In the genomic region with DNA sequence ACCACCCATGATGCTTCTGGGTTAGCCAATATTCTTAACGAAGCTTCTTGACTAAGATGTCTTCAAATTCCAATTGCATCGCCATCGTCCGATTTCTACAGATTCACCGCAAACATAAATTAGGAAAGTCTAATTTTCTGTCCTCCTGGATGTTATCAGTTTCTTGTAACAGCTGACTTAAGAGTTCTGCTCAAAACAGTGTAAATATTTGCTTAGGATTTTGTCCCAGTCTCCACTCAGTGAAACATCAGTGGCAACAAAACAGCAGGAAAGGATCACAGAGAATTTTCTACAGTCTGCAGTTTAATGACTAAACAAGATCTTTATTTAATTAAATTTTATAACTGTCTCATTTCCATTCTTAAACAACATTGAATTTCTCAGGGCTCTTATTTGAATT, we compare ENCODE assay signal across 20 mouse cellular contexts.
DNase-seq lines count a peak whose midpoint lies in the region; ATAC-seq and TF ChIP-seq lines count a peak whose summit lies in the region.
"Had no signal": no experiment of that assay in that cellular context is flagged by ENCODE, and none has a peak within 500 bp of the region (broad histone marks: within the 10 kb centered on the region; RNA-seq: fewer than 3 reads in every experiment).

No protein-coding gene starts in this region.

- DNase-seq in embryonic facial prominence, embryonic 14.5 days (ENCODE audit: low spot score) = no peak
- DNase-seq in embryonic facial prominence, embryonic 10.5 days (ENCODE audit: low spot score) = no peak
- DNase-seq in heart, postnatal 0 days (ENCODE audit: low spot score) = no peak
- DNase-seq in heart, embryonic 10.5 days (ENCODE audit: low spot score) = no peak
- DNase-seq in kidney, postnatal 10 days = no peak
- no peak for DNase-seq in stomach, postnatal 0 days (ENCODE audit: low spot score)
- DNase-seq: adrenal gland, adult 2 months; cerebellum, adult 2 months; cerebellum, postnatal 36 days; gastrocnemius, adult 2 months; right cerebral cortex, postnatal 25 days; thymus, postnatal 14 days had no signal

- no peak overlapping the region for H3K9ac ChIP-seq in embryonic facial prominence, embryonic 14.5 days (ENCODE audit: low read depth, low read length)
- H3K9ac ChIP-seq in heart, postnatal 0 days (replicated peaks; ENCODE audit: low read depth, low read length) = no peak overlapping the region
- H3K9ac ChIP-seq in kidney, embryonic 16.5 days (replicated peaks; ENCODE audit: low read length) = no peak overlapping the region
- H3K9ac ChIP-seq in stomach, embryonic 14.5 days (replicated peaks; ENCODE audit: low read depth, low read length) = no peak overlapping the region
- H3K9ac ChIP-seq in stomach, postnatal 0 days (ENCODE audit: low read length) = no peak overlapping the region
- H3K9ac ChIP-seq: forebrain, embryonic 12.5 days; limb, embryonic 13.5 days; liver, embryonic 14.5 days had no signal

- ATAC-seq in embryonic facial prominence, embryonic 14.5 days (ENCODE audit: low read depth) = no peak
- no peak for ATAC-seq in heart, postnatal 0 days (ENCODE audit: insufficient read depth, low read depth)
- no peak; the same call in 1 of the 2 replicates for ATAC-seq in kidney, embryonic 16.5 days (ENCODE audit: low FRiP score, low TSS enrichment)
- no peak for ATAC-seq in stomach, embryonic 14.5 days (ENCODE audit: insufficient number of reproducible peaks, insufficient read depth, low FRiP score, low read depth)
- ATAC-seq in stomach, postnatal 0 days (ENCODE audit: low FRiP score, low TSS enrichment) = no peak
- ATAC-seq: hindbrain, postnatal 0 days had no signal

- H3K4me1 ChIP-seq in embryonic facial prominence, embryonic 14.5 days (ENCODE audit: control insufficient read depth, insufficient read depth, low read length) = 0 out of 2 replicates have a peak, but pooled peaks cover 8% of the 10 kb centered on the region
- peaks cover 4% of the 10 kb centered on the region for H3K4me1 ChIP-seq in embryonic facial prominence, embryonic 10.5 days
- H3K4me1 ChIP-seq in heart, postnatal 0 days (ENCODE audit: control insufficient read depth, insufficient read depth) = peaks cover 17% of the 10 kb centered on the region
- peaks cover 27% of the 10 kb centered on the region for H3K4me1 ChIP-seq in heart, embryonic 10.5 days
- H3K4me1 ChIP-seq in kidney, embryonic 16.5 days (ENCODE audit: insufficient read depth, low read length) = peaks cover 4% of the 10 kb centered on the region; the same call in 1 of the 2 replicates
- H3K4me1 ChIP-seq in stomach, embryonic 14.5 days (ENCODE audit: control insufficient read depth, insufficient read depth, low read length) = peaks cover 4% of the 10 kb centered on the region; the same call in 1 of the 2 replicates
- no peaks in the 10 kb centered on the region; the same call in 1 of the 2 replicates for H3K4me1 ChIP-seq in stomach, postnatal 0 days (replicated peaks; ENCODE audit: control insufficient read depth, insufficient read depth)
- H3K4me1 ChIP-seq: forebrain, embryonic 12.5 days had no signal

- WGBS in embryonic facial prominence, embryonic 14.5 days = 69% methylated on average over 5 of the region's 5 CpGs
- WGBS in embryonic facial prominence, embryonic 10.5 days = 87% methylated on average over 5 of the region's 5 CpGs
- WGBS in heart, postnatal 0 days = 81% methylated on average over 5 of the region's 5 CpGs
- WGBS in heart, embryonic 10.5 days = 87% methylated on average over 5 of the region's 5 CpGs
- 42% methylated on average over 5 of the region's 5 CpGs for WGBS in kidney, embryonic 16.5 days
- 64% methylated on average over 5 of the region's 5 CpGs for WGBS in stomach, embryonic 14.5 days
- 61% methylated on average over 5 of the region's 5 CpGs for WGBS in stomach, postnatal 0 days

- TF ChIP-seq EP300 in heart, postnatal 0 days (IDR thresholded peaks at IDR 0.05; ENCODE audit: low read depth) = no peak
- no peak for TF ChIP-seq EP300 in stomach, postnatal 0 days (optimal IDR thresholded peaks at IDR 0.05)

- no peak overlapping the region for H3K4me3 ChIP-seq in embryonic facial prominence, embryonic 14.5 days (ENCODE audit: low read depth, low read length)
- H3K4me3 ChIP-seq in embryonic facial prominence, embryonic 10.5 days = no peak overlapping the region
- no peak overlapping the region for H3K4me3 ChIP-seq in heart, postnatal 0 days (ENCODE audit: low read depth, low read length)
- H3K4me3 ChIP-seq in heart, embryonic 10.5 days = no peak overlapping the region
- H3K4me3 ChIP-seq in kidney, embryonic 16.5 days (ENCODE audit: low read length) = no peak overlapping the region
- no peak overlapping the region for H3K4me3 ChIP-seq in stomach, embryonic 14.5 days (ENCODE audit: low read depth, low read length)
- H3K4me3 ChIP-seq in stomach, postnatal 0 days (ENCODE audit: low read depth, low read length) = no peak overlapping the region
- H3K4me3 ChIP-seq: forebrain, embryonic 12.5 days; gastrocnemius, adult 2 months; hindbrain, embryonic 10.5 days; limb, embryonic 13.5 days had no signal

- 0 out of 2 replicates have a peak overlapping the region, but pooled peaks have one; percentile 3 for H3K27ac ChIP-seq in embryonic facial prominence, embryonic 14.5 days (replicated peaks; ENCODE audit: low read depth, low read length)
- H3K27ac ChIP-seq in embryonic facial prominence, embryonic 10.5 days (replicated peaks) = no peak overlapping the region
- H3K27ac ChIP-seq in heart, postnatal 0 days (ENCODE audit: low read depth) = peak overlapping the region; percentile 6; the same call in 1 of the 2 replicates
- H3K27ac ChIP-seq in heart, embryonic 10.5 days = no peak overlapping the region
- H3K27ac ChIP-seq in kidney, embryonic 16.5 days (ENCODE audit: low read length) = peak overlapping the region; percentile 74; the same call in 1 of the 2 replicates
- 0 out of 2 replicates have a peak overlapping the region, but pooled peaks have one; percentile 48 for H3K27ac ChIP-seq in stomach, embryonic 14.5 days (ENCODE audit: low read length)
- H3K27ac ChIP-seq in stomach, postnatal 0 days (replicated peaks) = no peak overlapping the region
- H3K27ac ChIP-seq: forebrain, embryonic 12.5 days; gastrocnemius, adult 2 months; hindbrain, embryonic 10.5 days; hindbrain, postnatal 0 days; limb, embryonic 13.5 days; liver, embryonic 14.5 days had no signal

- no peaks in the 10 kb centered on the region for H3K9me3 ChIP-seq in embryonic facial prominence, embryonic 14.5 days (ENCODE audit: control insufficient read depth, low read length)
- no peaks in the 10 kb centered on the region for H3K9me3 ChIP-seq in embryonic facial prominence, embryonic 10.5 days
- H3K9me3 ChIP-seq in heart, postnatal 0 days (replicated peaks; ENCODE audit: control insufficient read depth, low read length) = no peaks in the 10 kb centered on the region
- no peaks in the 10 kb centered on the region for H3K9me3 ChIP-seq in heart, embryonic 10.5 days
- H3K9me3 ChIP-seq in kidney, embryonic 16.5 days (ENCODE audit: low read length) = no peaks in the 10 kb centered on the region
- no peaks in the 10 kb centered on the region for H3K9me3 ChIP-seq in stomach, embryonic 14.5 days (ENCODE audit: control insufficient read depth, low read depth, low read length)
- H3K9me3 ChIP-seq in stomach, postnatal 0 days (ENCODE audit: control insufficient read depth, low read length) = no peaks in the 10 kb centered on the region
- H3K9me3 ChIP-seq: forebrain, embryonic 12.5 days; hindbrain, embryonic 10.5 days; limb, embryonic 13.5 days had no signal

- H3K36me3 ChIP-seq in embryonic facial prominence, embryonic 14.5 days (ENCODE audit: control insufficient read depth, insufficient read depth, low read length) = no peaks in the 10 kb centered on the region
- H3K36me3 ChIP-seq in embryonic facial prominence, embryonic 10.5 days (replicated peaks) = no peaks in the 10 kb centered on the region
- H3K36me3 ChIP-seq in heart, postnatal 0 days (replicated peaks; ENCODE audit: control insufficient read depth, insufficient read depth, low read length) = no peaks in the 10 kb centered on the region
- no peaks in the 10 kb centered on the region for H3K36me3 ChIP-seq in heart, embryonic 10.5 days
- no peaks in the 10 kb centered on the region for H3K36me3 ChIP-seq in kidney, embryonic 16.5 days (ENCODE audit: insufficient read depth, low read length)
- no peaks in the 10 kb centered on the region for H3K36me3 ChIP-seq in stomach, embryonic 14.5 days (ENCODE audit: control insufficient read depth, insufficient read depth, low read length)
- H3K36me3 ChIP-seq in stomach, postnatal 0 days (ENCODE audit: control insufficient read depth, insufficient read depth, low read length) = no peaks in the 10 kb centered on the region
- H3K36me3 ChIP-seq: forebrain, embryonic 12.5 days; hindbrain, embryonic 10.5 days; limb, embryonic 13.5 days had no signal

- TF ChIP-seq CTCF in heart, postnatal 0 days (IDR thresholded peaks at IDR 0.05; ENCODE audit: low read depth) = no peak
- no peak for TF ChIP-seq CTCF in stomach, postnatal 0 days (IDR thresholded peaks at IDR 0.05; ENCODE audit: low read depth)

- no peaks in the 10 kb centered on the region for H3K27me3 ChIP-seq in embryonic facial prominence, embryonic 14.5 days (replicated peaks; ENCODE audit: control insufficient read depth, insufficient read depth, low read length)
- H3K27me3 ChIP-seq in embryonic facial prominence, embryonic 10.5 days (replicated peaks; ENCODE audit: low read depth, poor library complexity, severe bottlenecking) = no peaks in the 10 kb centered on the region
- H3K27me3 ChIP-seq in heart, postnatal 0 days (ENCODE audit: control insufficient read depth, insufficient read depth, low read length) = no peaks in the 10 kb centered on the region
- no peaks in the 10 kb centered on the region for H3K27me3 ChIP-seq in heart, embryonic 10.5 days (ENCODE audit: insufficient read depth, poor library complexity, severe bottlenecking)
- H3K27me3 ChIP-seq in kidney, embryonic 16.5 days (ENCODE audit: insufficient read depth, low read length) = no peaks in the 10 kb centered on the region
- no peaks in the 10 kb centered on the region for H3K27me3 ChIP-seq in stomach, embryonic 14.5 days (ENCODE audit: control insufficient read depth, insufficient read depth, low read length)
- H3K27me3 ChIP-seq in stomach, postnatal 0 days (ENCODE audit: control insufficient read depth, insufficient read depth, low read length) = no peaks in the 10 kb centered on the region
- H3K27me3 ChIP-seq: forebrain, embryonic 12.5 days; limb, embryonic 13.5 days had no signal

- H3K4me2 ChIP-seq in embryonic facial prominence, embryonic 14.5 days (ENCODE audit: low read depth, low read length) = no peak overlapping the region
- no peak overlapping the region for H3K4me2 ChIP-seq in heart, postnatal 0 days (ENCODE audit: low read depth, low read length)
- H3K4me2 ChIP-seq in kidney, embryonic 16.5 days (replicated peaks; ENCODE audit: low read depth, low read length) = no peak overlapping the region
- no peak overlapping the region for H3K4me2 ChIP-seq in stomach, embryonic 14.5 days (replicated peaks; ENCODE audit: low read depth, low read length)
- H3K4me2 ChIP-seq in stomach, postnatal 0 days (replicated peaks; ENCODE audit: low read depth) = no peak overlapping the region
- H3K4me2 ChIP-seq: forebrain, embryonic 12.5 days; limb, embryonic 13.5 days; midbrain, embryonic 11.5 days had no signal

Comparison
In these comparisons a context has a peak if more than half of its experiments do, and no peak if none do; other contexts are left out.
1. H3K27ac ChIP-seq: peak in embryonic facial prominence, embryonic 14.5 days (single experiment), heart, postnatal 0 days (single experiment), kidney, embryonic 16.5 days (single experiment) and stomach, embryonic 14.5 days (single experiment); none in embryonic facial prominence, embryonic 10.5 days (single experiment), heart, embryonic 10.5 days (single experiment) and stomach, postnatal 0 days (single experiment).